Mouse (Mus musculus) heart, postnatal 10 days (tissue): ENCODE measurements around the gene Dgat2. TPM values are rescaled to one million over a fixed set of nuclear protein-coding genes. Genes with fewer than 3 reads are reported as not detected.

Experiments used
- DNase-seq, 2 experiments: peaks; one replicate each; pipeline ENCODE4 v3.0.0; 2021
- intact Hi-C: fragments of 180-260 bp; cut with DNase I; formaldehyde crosslinking; loops from one replicate; pipeline ENCODE4 v1.15.1; 2025
- total RNA-seq, 2 experiments: library from RNA; stranded (reverse); gene quantifications; 2 replicates each; pipeline ENCODE4 v1.2.3; 2021

Gene Dgat2
- total RNA-seq, 2 experiments from 2014 or later = 154 to 202 TPM

- intact Hi-C loops = no loop called here
- no peak for DNase-seq
Measured at GRCm38 (mm10) chr7:99167939-99168338, 14.6 kb downstream of the Dgat2 start.

GRCm38 (mm10) chr7:99166159-99166558 lies 16.4 kb downstream of the Dgat2 start:
- DNase-seq = no peak
- intact Hi-C loops = no loop called here

- DNase-seq = no peak
- intact Hi-C loops = loop anchor here (5.0 kb wide), 2 partner anchors 37 to 52 kb away; no protein-coding TSS in a partner anchor
Measured at GRCm38 (mm10) chr7:99164873-99165410, 17.6 kb downstream of the Dgat2 start.

GRCm38 (mm10) chr7:99162462-99162861 lies 20.1 kb downstream of the Dgat2 start:
- DNase-seq = no peak
- intact Hi-C loops = loop anchor here (5.0 kb wide), 2 partner anchors 40 to 55 kb away; no protein-coding TSS in a partner anchor

GRCm38 (mm10) chr7:99161961-99162360 lies 20.6 kb downstream of the Dgat2 start:
- intact Hi-C loops = loop anchor here (5.0 kb wide), 2 partner anchors 40 to 55 kb away; no protein-coding TSS in a partner anchor
- peak; percentile 40 to 49 for DNase-seq

GRCm38 (mm10) chr7:99161529-99161928 lies 21.0 kb downstream of the Dgat2 start:
- intact Hi-C loops = loop anchor here (5.0 kb wide), 2 partner anchors 41 to 56 kb away; no protein-coding TSS in a partner anchor
- DNase-seq = peak; percentile 67 to 76

- intact Hi-C loops = loop anchor here (5.0 kb wide), 2 partner anchors 41 to 56 kb away; no protein-coding TSS in a partner anchor
Measured at GRCm38 (mm10) chr7:99160995-99161394, 21.5 kb downstream of the Dgat2 start.

GRCm38 (mm10) chr7:99159446-99159845 lies 23.1 kb downstream of the Dgat2 start:
- DNase-seq = peak; percentile 71 to 74
- intact Hi-C loops = no loop called here

More at GRCm38 (mm10) chr7:99160995-99161394, 21.5 kb downstream of the Dgat2 start:
- DNase-seq = peak in 1 of 2 experiments; percentile 30

GRCm38 (mm10) chr7:99158904-99159303 lies 23.6 kb downstream of the Dgat2 start:
- peak; percentile 27 to 32 for DNase-seq
- intact Hi-C loops = no loop called here

- intact Hi-C loops = no loop called here
- no peak for DNase-seq
Measured at GRCm38 (mm10) chr7:99158011-99158410, 24.5 kb downstream of the Dgat2 start.

GRCm38 (mm10) chr7:99156737-99157136 lies 25.8 kb downstream of the Dgat2 start:
- no peak for DNase-seq
- intact Hi-C loops = no loop called here

GRCm38 (mm10) chr7:99155311-99156289 lies 26.9 kb downstream of the Dgat2 start:
- DNase-seq = peak in 1 of 2 experiments; percentile 35
- intact Hi-C loops = no loop called here

- DNase-seq = no peak
- intact Hi-C loops = loop anchor here (5.0 kb wide), 1 partner anchor 412 kb away; no protein-coding TSS in a partner anchor
Measured at GRCm38 (mm10) chr7:99154648-99155151, 27.8 kb downstream of the Dgat2 start.

GRCm38 (mm10) chr7:99153686-99154202 lies 28.8 kb downstream of the Dgat2 start:
- no peak for DNase-seq
- intact Hi-C loops = loop anchor here (2.0 to 5.0 kb wide), 2 partner anchors 29 to 411 kb away; partner anchors contain the start of gene Dgat2

GRCm38 (mm10) chr7:99152756-99153155 lies 29.8 kb downstream of the Dgat2 start:
- intact Hi-C loops = loop anchor here (2.0 to 5.0 kb wide), 2 partner anchors 30 to 410 kb away; partner anchors contain the start of gene Dgat2
- DNase-seq = no peak

- DNase-seq = peak; percentile 95 to 98
- intact Hi-C loops = loop anchor here (1.0 to 5.0 kb wide), 2 partner anchors 44 to 409 kb away; no protein-coding TSS in a partner anchor
Measured at GRCm38 (mm10) chr7:99151342-99151741, 31.2 kb downstream of the Dgat2 start.

GRCm38 (mm10) chr7:99149017-99149416 lies 33.5 kb downstream of the Dgat2 start:
- no peak for DNase-seq
- intact Hi-C loops = no loop called here

- intact Hi-C loops = no loop called here
- DNase-seq = no peak
Measured at GRCm38 (mm10) chr7:99147494-99147893, 35.0 kb downstream of the Dgat2 start.

GRCm38 (mm10) chr7:99146906-99147305 lies 35.6 kb downstream of the Dgat2 start:
- intact Hi-C loops = no loop called here
- no peak for DNase-seq

GRCm38 (mm10) chr7:99146011-99146410 lies 36.5 kb downstream of the Dgat2 start:
- DNase-seq = no peak

GRCm38 (mm10) chr7:99144616-99145015 lies 37.9 kb downstream of the Dgat2 start:
- intact Hi-C loops = no loop called here
- no peak for DNase-seq

More at GRCm38 (mm10) chr7:99146011-99146410, 36.5 kb downstream of the Dgat2 start:
- intact Hi-C loops = no loop called here
